Mouse (Mus musculus) layer of hippocampus, postnatal 25 days (tissue): ENCODE data around the gene Pnmal2. TPM values are rescaled to one million over a fixed set of nuclear protein-coding genes. Genes with fewer than 3 reads are reported as not detected.
"Not testable (repeated sequence)": the region's sequence is repeated elsewhere in the genome, so short reads cannot be mapped to it uniquely, and the experiment has no call there.

Source experiments
- DNase-seq, 2 experiments: peaks; one replicate each; pipeline ENCODE4 v3.0.0; 2022; ENCODE audit warnings: mixed read lengths in 2 of 2, low spot score in 1 of 2; ENCODE audit errors: extremely low spot score in 1 of 2
- total RNA-seq, 2 experiments: library from RNA; stranded (reverse); gene quantifications; 2 replicates each; pipeline ENCODE4 v1.2.3; 2021

Gene Pnmal2
- total RNA-seq, 2 experiments from 2014 or later: 320 to 337 TPM

DNA sequence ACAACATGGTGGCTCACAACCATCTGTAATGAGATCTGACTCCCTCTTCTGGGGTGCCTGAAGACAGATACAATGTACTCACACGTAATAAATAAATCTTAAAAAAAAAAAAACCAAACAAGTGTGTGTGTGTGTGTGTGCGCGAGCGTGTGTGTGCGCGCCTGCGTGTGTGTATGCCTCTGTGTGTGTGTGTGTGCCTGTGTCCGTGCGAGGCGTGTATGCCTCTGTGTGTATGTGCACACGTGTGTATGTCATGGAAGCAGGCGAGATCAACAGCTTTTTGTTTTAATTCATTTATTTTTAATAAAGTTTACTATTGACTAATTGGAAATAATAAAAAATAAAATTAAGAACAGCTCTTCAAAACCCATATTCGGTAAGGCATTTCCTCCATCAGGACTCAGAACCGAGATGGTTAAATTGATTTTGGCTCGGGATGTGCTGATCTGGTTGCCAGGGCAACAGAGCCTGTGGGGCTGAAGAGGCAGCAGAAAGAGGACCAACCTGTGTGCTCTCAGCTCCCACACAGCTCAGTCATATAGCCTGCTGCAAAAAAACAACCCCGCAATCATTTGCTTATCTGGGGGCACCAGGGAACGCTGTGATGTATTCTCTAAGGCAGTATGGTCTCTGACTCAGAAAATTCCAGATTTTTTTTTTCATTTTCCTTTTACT is 6.2 kb upstream of the Pnmal2 start:
- peak in 1 of 2 experiments; percentile 30 for DNase-seq

DNA sequence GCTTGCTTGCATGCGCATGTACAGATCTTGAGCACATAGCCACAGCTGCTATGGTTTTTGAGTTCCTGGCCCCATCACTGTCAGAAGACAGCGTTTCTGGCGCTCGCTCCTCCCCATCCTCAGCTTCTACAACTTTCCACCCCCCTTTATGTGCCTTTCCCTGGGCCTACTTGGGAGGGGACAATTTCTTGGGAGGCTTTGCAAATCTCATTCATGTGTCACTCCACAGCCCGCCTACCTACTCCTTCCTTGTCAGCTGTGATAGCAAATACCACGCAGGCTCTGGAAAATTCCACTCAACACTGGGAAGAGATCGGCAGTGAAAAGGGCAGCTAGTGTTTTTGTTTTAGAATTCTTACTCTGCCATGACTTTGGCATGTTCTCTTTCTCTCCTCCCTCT is 4.2 kb upstream of the Pnmal2 start:
- no peak for DNase-seq

GRCm38 (mm10) chr7:16942861-16943260 is 1.6 kb upstream of the Pnmal2 start:
- no peak for DNase-seq

DNA sequence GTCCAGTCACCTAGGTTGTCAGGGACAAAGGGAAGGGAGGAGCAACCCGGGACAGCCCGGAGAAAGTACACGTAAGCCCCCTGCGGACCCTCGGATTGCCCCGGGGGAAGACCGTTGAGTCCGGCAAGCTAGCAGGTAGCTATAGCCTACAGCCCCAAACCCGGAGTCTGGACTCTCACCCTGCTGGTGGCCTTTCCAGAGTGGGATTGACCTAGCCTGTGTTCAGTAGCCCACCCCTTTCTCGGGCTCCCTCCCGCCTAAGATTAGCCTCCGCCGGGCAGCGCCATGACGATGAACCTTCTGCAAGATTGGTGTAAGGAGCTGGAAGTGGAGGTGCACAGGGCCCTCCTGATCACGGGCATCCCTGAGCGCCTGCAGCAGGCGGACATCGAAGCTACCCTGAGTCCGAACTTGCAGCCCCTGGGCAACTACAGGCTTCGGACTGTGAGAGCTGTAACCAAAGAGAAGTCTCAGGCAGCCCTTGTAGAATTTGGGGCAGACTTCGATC is 380 bp downstream of the Pnmal2 start:
- DNase-seq: no peak

- DNase-seq: no peak
These were observed 937 bp downstream of the Pnmal2 start for GRCm38 (mm10) chr7:16945419-16945818.

GRCm38 (mm10) chr7:16946441-16947348 is 2.2 kb downstream of the Pnmal2 start:
- no peak for DNase-seq

- DNase-seq: no peak
These were observed 2.9 kb downstream of the Pnmal2 start for GRCm38 (mm10) chr7:16947349-16947895.

DNA sequence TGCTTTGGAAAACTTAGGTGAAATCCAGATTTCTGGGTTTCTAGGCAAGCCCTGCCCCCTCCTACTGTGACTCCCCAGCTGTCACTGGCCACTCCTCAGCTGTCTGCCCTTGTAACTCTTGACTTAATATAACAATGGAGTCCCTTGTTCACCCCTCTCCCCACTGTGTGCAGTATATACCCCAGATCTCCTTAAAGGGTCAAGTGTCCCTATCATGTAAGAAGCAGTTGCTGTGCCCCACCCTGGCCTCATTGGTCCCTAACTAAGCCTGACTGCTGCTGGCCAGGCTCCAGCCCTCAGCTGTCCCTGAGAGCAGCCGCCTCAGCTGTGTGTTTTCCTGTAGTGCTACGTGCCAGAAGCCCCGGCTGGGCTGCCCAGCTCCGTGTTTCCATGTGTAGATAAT is 3.5 kb downstream of the Pnmal2 start:
- no peak for DNase-seq

DNA sequence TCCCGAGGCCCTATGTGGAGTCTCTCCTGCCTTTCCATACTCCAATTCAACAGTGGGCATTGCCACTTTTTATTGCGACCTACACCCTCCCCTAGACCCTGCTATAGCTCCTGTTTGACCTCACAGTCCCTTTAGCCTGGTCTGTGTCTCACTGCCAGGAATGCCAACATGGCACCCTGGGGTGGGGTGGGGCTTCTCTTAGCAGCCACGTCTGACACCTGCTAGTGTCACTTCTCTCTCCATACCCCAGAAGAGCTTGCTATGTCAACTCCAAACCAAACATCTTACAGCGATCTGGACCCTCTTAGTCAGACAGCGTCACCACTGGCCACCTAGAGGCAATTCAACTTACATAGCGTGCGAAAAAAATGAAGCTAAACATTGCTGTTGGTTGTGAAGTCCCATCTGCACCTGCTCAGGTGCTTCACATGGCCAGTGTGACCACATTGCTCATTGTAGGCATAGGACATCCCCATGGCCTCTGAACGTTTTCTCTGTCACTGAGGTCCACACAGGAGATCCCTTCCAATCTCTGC is 4.5 kb downstream of the Pnmal2 start:
- DNase-seq: no peak

DNA sequence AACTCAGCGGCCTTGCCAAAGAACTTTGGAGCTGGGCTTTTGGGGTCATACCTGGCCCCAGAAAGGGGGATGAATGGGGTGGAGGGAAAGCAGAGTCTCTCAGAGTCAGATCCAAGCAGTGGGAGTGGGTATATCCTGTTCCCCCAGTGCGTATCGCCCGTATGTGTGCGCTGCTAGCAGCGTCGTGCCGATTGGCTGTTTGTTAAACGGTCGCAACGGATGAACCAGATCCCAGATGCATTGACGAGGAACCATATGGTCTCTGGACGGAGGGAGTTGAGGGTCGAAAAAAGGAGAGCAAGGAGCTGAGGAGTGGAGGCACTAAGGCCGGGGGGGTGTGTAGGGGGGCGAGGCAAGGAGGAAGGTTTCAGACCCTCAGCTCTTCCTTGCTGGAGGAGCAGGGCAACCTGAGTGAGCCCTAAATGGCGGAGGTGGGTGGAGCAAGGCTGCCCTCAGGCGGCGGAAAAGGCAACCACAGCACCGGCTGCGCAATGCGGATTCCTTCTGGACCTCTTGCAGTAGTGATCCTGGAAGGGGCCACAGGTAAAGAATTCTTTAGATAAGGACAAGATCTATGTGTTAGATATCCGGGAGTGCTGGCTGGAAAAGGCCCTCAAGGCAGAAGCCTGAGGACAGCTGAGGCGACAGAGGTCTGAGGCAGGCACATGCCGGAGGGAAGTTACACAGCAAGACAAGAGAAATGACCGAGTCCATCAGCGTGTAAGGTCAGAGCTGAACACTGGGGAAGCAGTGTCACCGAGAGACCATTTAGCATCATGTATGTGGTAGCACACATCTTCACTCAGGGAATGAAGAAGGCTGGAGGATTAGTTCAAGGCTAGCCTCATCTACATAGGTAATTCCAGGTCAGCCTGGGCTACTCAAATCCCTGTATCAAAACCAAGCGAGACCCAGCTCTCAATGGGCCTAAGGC is 5.7 kb downstream of the Pnmal2 start:
- peak; percentile 81 to 88 for DNase-seq

DNA sequence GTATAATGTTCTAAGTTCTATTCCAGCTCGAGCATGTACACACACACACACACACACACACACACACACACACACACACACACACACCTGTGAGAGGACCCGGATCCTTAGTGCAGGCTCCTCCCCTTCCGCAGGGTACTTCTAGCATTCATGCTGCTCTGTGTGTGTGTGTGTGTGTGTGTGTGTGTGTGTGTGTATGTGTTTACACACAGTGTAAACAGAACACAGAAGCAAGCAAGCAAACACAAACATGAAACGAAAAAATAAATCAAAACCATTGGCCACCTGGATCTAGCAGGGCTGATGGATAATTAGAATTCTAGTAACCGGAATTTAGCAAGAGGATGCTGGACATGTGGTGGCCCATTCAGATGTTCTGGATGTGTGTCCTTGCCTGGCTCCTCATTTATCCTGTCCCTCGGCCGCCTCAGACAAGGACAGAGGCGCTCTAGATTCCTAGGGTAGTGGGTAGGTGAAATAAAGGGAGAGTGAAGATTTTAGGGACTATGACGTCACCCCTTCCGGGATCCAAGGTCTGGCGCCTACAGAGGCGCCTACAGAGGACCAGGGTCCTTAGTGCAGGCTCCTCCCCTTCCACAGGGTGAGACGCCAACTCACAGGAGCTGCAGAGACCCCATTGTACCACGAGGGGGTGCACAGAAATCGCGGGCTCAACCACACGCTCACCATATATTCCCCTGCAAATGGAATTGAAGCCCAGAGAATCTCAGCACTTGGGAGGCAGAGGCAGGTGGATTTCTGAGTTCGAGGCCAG is 6.6 kb downstream of the Pnmal2 start:
- DNase-seq: peak in 1 of 2 experiments; percentile 77

GRCm38 (mm10) chr7:16953776-16954175 is 9.3 kb downstream of the Pnmal2 start:
- DNase-seq: not testable (repeated sequence)

- DNase-seq: no peak
These were observed 11.2 kb downstream of the Pnmal2 start for GRCm38 (mm10) chr7:16955712-16956111.

GRCm38 (mm10) chr7:16956410-16957265 is 12.2 kb downstream of the Pnmal2 start:
- DNase-seq: no peak

DNA sequence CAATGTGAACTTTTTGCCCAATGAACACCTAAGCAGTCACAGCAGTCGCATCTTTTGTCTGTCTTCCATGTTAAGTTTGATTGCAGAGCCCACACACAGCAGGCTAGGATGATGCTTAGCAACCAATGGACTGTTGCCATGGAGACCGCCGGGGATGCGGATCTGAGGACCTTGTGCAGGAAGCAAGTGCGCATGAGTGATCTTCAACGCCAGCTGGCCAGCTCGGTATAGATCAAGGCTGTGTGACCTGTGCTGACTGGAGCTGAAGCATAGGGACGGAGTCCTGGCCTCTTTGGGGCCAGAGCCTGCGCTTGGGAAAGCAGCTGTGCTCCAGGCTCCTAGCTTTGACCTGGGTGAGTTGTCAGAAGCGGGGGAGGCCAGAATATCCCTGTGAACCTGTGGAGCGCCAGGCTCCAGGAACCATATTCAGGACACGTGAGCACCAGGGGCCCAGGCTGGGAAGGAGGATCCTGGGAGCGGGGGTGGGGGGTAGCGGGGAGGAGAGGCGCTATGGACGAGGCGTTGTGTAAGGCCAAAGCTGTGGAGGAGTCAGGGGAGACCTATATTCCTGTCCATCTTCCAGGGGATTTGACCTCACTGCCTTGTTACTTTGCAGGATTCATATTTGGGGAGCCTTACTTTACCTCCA is 15.2 kb downstream of the Pnmal2 start, which contains the start of gene Pnmal1:
Gene Pnmal1 (plus strand): TSS at position 141 of the 649 bp plus-strand sequence.
- DNase-seq: peak; percentile 77 to 85

- no peak for DNase-seq
These were observed 17.2 kb downstream of the Pnmal2 start for GRCm38 (mm10) chr7:16961678-16962077.

GRCm38 (mm10) chr7:16968414-16968813 is 23.9 kb downstream of the Pnmal2 start:
- DNase-seq: no peak
